Mouse (Mus musculus): ENCODE results near the gene Letmd1. TPM values are rescaled to one million over a fixed set of nuclear protein-coding genes. Genes with fewer than 3 reads are reported as not detected.
"Not testable (repeated sequence)": the region's sequence is repeated elsewhere in the genome, so short reads cannot be mapped to it uniquely, and the experiment has no call there.

Letmd1 gene
- polyA plus RNA-seq, 2 experiments: 27.9 to 62.4 TPM

- peaks cover 68% of the 10 kb centered on the region for H3K36me3 ChIP-seq (ENCODE audit: control insufficient read depth, insufficient read depth, low read length)
- WGBS: 93% methylated on average over 2 of the region's 2 CpGs
- no peak overlapping the region for H3K4me2 ChIP-seq (replicated peaks; ENCODE audit: low read depth, low read length, severe bottlenecking)
These were observed 18.2 kb downstream of the Letmd1 start for GRCm38 (mm10) chr15:100487050-100487449.

DNA sequence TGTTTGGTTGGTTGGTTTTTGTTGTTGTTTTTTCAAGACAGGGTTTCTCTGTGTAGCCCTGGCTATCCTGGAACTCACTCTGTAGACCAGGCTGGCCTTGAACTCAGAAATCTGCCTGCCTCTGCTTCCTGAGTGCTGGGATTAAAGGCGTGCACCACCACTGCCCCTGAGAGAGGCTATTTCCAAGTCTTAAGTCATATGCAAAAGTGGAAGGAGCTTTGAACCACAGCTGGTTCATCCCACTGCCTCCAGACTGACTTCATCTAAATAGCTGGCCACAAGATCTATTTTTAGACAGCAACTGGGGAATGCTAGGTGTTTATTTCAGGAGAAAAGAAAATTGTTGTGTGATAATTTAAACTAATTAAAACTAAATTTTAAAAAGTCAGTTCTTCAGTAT, 19.5 kb downstream of the Letmd1 start:
- not testable (repeated sequence) for H3K27me3 ChIP-seq (ENCODE audit: control insufficient read depth, insufficient read depth, low read length); H3K4me3 ChIP-seq (replicated peaks; ENCODE audit: low read length); H3K4me2 ChIP-seq (replicated peaks; ENCODE audit: low read depth, low read length, severe bottlenecking); ATAC-seq (ENCODE audit: low FRiP score, low read depth); H3K27ac ChIP-seq (replicated peaks; ENCODE audit: low read depth, low read length); H3K9me3 ChIP-seq (ENCODE audit: control insufficient read depth, low read length); DNase-seq (ENCODE audit: low spot score); H3K9ac ChIP-seq (ENCODE audit: low read depth, low read length, severe bottlenecking)
- 81% methylated on average over 1 of the region's 1 CpGs for WGBS
- H3K36me3 ChIP-seq (ENCODE audit: control insufficient read depth, insufficient read depth, low read length): peaks cover 56% of the 10 kb centered on the region
- peaks cover 23% of the 10 kb centered on the region for H3K4me1 ChIP-seq (ENCODE audit: control insufficient read depth, insufficient read depth, low read length)

More at GRCm38 (mm10) chr15:100487050-100487449, 18.2 kb downstream of the Letmd1 start:
- H3K4me1 ChIP-seq (ENCODE audit: control insufficient read depth, insufficient read depth, low read length): peaks cover 12% of the 10 kb centered on the region
- H3K27me3 ChIP-seq (ENCODE audit: control insufficient read depth, insufficient read depth, low read length): no peaks in the 10 kb centered on the region
- no peak overlapping the region for H3K9ac ChIP-seq (ENCODE audit: low read depth, low read length, severe bottlenecking)
- DNase-seq (ENCODE audit: low spot score) (no peak), ATAC-seq (ENCODE audit: low FRiP score, low read depth) (no peak)
- no peak overlapping the region for H3K27ac ChIP-seq (replicated peaks; ENCODE audit: low read depth, low read length)
- H3K4me3 ChIP-seq (replicated peaks; ENCODE audit: low read length): no peak overlapping the region
- H3K9me3 ChIP-seq (ENCODE audit: control insufficient read depth, low read length): no peaks in the 10 kb centered on the region
- no peak for TF ChIP-seq POLR2A (IDR thresholded peaks at IDR 0.05; ENCODE audit: borderline replicate concordance, extremely low read depth, insufficient read depth, insufficient read length)

GRCm38 (mm10) chr15:100489263-100489662, 20.4 kb downstream of the Letmd1 start:
- Histone ChIP-seq H3K27me3 (ENCODE audit: control insufficient read depth, insufficient read depth, low read length) (no peaks in the 10 kb centered on the region), H3K4me1 (ENCODE audit: control insufficient read depth, insufficient read depth, low read length) (peaks cover 33% of the 10 kb centered on the region), H3K36me3 (ENCODE audit: control insufficient read depth, insufficient read depth, low read length) (peaks cover 46% of the 10 kb centered on the region), H3K27ac (replicated peaks; ENCODE audit: low read depth, low read length) (no peak overlapping the region), H3K9me3 (ENCODE audit: control insufficient read depth, low read length) (no peaks in the 10 kb centered on the region), H3K4me3 (replicated peaks; ENCODE audit: low read length) (no peak overlapping the region), H3K9ac (ENCODE audit: low read depth, low read length, severe bottlenecking) (no peak overlapping the region), H3K4me2 (replicated peaks; ENCODE audit: low read depth, low read length, severe bottlenecking) (no peak overlapping the region)
- WGBS: 83% methylated on average over 15 of the region's 15 CpGs
- TF ChIP-seq POLR2A (IDR thresholded peaks at IDR 0.05; ENCODE audit: borderline replicate concordance, extremely low read depth, insufficient read depth, insufficient read length): no peak
- DNase-seq (ENCODE audit: low spot score) (no peak), ATAC-seq (ENCODE audit: low FRiP score, low read depth) (no peak)

GRCm38 (mm10) chr15:100491966-100492365, 23.1 kb downstream of the Letmd1 start:
- H3K4me2 ChIP-seq (replicated peaks; ENCODE audit: low read depth, low read length, severe bottlenecking): no peak overlapping the region
- peaks cover 33% of the 10 kb centered on the region for H3K4me1 ChIP-seq (ENCODE audit: control insufficient read depth, insufficient read depth, low read length)
- ATAC-seq (ENCODE audit: low FRiP score, low read depth): no peak
- no peak overlapping the region for H3K9ac ChIP-seq (ENCODE audit: low read depth, low read length, severe bottlenecking)
- H3K36me3 ChIP-seq (ENCODE audit: control insufficient read depth, insufficient read depth, low read length): peaks cover 20% of the 10 kb centered on the region
- no peak for TF ChIP-seq POLR2A (IDR thresholded peaks at IDR 0.05; ENCODE audit: borderline replicate concordance, extremely low read depth, insufficient read depth, insufficient read length)
- H3K27ac ChIP-seq (replicated peaks; ENCODE audit: low read depth, low read length): no peak overlapping the region
- no peak overlapping the region for H3K4me3 ChIP-seq (replicated peaks; ENCODE audit: low read length)
- no peak for DNase-seq (ENCODE audit: low spot score)
- 78% methylated on average over 9 of the region's 9 CpGs for WGBS
- no peaks in the 10 kb centered on the region for H3K9me3 ChIP-seq (ENCODE audit: control insufficient read depth, low read length)
- H3K27me3 ChIP-seq (ENCODE audit: control insufficient read depth, insufficient read depth, low read length): no peaks in the 10 kb centered on the region

DNA sequence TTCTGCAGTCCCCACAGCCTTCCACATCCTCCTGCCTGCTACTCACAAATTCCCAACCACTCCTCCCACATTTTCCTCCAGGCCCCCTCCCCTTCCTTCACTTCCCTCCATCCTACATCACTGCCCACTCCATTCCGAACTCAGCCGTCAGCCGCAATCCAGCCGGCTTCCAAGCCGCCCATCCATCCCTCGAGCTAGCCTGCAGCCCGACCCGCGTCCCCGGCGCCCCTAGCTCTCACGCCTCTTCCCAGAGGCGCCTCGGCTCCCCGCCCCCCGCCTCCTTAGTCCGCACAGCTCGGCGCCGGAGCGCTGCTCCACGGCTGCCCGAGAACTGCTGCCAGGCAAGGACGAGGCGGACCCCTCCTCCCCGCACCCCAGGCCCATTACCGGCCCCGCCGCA, 25.8 kb downstream of the Letmd1 start:
- no peaks in the 10 kb centered on the region for H3K9me3 ChIP-seq (ENCODE audit: control insufficient read depth, low read length)
- ATAC-seq (ENCODE audit: low FRiP score, low read depth) (peak; percentile 80), DNase-seq (ENCODE audit: low spot score) (peak; percentile 49)
- peak overlapping the region; percentile 88 for H3K4me2 ChIP-seq (replicated peaks; ENCODE audit: low read depth, low read length, severe bottlenecking)
- peak overlapping the region; percentile 96 for H3K4me3 ChIP-seq (replicated peaks; ENCODE audit: low read length)
- 2% methylated on average over 29 of the region's 29 CpGs for WGBS
- H3K36me3 ChIP-seq (ENCODE audit: control insufficient read depth, insufficient read depth, low read length): peaks cover under 1% of the 10 kb centered on the region; the same call in 1 of the 2 replicates
- H3K9ac ChIP-seq (ENCODE audit: low read depth, low read length, severe bottlenecking): peak overlapping the region; percentile 93
- H3K27me3 ChIP-seq (ENCODE audit: control insufficient read depth, insufficient read depth, low read length): no peaks in the 10 kb centered on the region
- H3K4me1 ChIP-seq (ENCODE audit: control insufficient read depth, insufficient read depth, low read length): peaks cover 33% of the 10 kb centered on the region
- TF ChIP-seq POLR2A (IDR thresholded peaks at IDR 0.05; ENCODE audit: borderline replicate concordance, extremely low read depth, insufficient read depth, insufficient read length): no peak
- H3K27ac ChIP-seq (replicated peaks; ENCODE audit: low read depth, low read length): peak overlapping the region; percentile 97

- peak within 1 kb of the TSS; percentile 88 for H3K4me2 ChIP-seq (replicated peaks; ENCODE audit: low read depth, low read length, severe bottlenecking)
- peak; percentile 99 for TF ChIP-seq POLR2A (IDR thresholded peaks at IDR 0.05; ENCODE audit: borderline replicate concordance, extremely low read depth, insufficient read depth, insufficient read length)
- DNase-seq (ENCODE audit: low spot score) (peak; percentile 94), ATAC-seq (ENCODE audit: low FRiP score, low read depth) (peak; percentile 98)
- H3K36me3 ChIP-seq (ENCODE audit: control insufficient read depth, insufficient read depth, low read length): no peaks in the 10 kb centered on the region
- H3K9ac ChIP-seq (ENCODE audit: low read depth, low read length, severe bottlenecking): peak within 1 kb of the TSS; percentile 93
- peak within 1 kb of the TSS; percentile 97 for H3K27ac ChIP-seq (replicated peaks; ENCODE audit: low read depth, low read length)
- H3K4me1 ChIP-seq (ENCODE audit: control insufficient read depth, insufficient read depth, low read length): peaks cover 33% of the 10 kb centered on the region
- H3K27me3 ChIP-seq (ENCODE audit: control insufficient read depth, insufficient read depth, low read length): no peaks in the 10 kb centered on the region
- 0% methylated on average over 38 of the region's 40 CpGs for WGBS
- peak within 1 kb of the TSS; percentile 96 for H3K4me3 ChIP-seq (replicated peaks; ENCODE audit: low read length)
- no peaks in the 10 kb centered on the region for H3K9me3 ChIP-seq (ENCODE audit: control insufficient read depth, low read length)
These were observed 26.3 kb downstream of the Letmd1 start, which contains the start of gene Csrnp2 for GRCm38 (mm10) chr15:100495102-100495501. Gene Csrnp2 (minus strand): TSS chr15:100495488.

DNA sequence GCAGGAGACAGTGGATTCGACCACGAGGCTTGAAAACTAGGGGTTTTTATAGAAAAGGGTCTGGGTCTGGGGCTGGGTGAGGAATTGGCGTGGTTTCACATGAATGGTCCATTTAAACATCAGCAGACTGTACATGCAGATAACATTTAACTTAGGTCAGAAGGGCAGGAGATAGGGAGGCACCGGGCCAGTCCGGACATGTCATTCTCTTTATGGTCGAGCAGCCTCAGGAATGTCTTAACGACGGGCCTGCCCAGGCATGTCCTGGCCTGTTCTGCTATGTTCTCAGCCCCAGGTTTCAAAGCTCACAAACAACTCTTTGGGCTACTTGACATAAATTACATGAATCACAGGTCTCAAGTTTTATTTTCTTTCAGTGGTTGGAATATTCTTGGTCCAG, 30.7 kb downstream of the Letmd1 start:
- WGBS: 77% methylated on average over 8 of the region's 8 CpGs
- not testable (repeated sequence) for H3K27ac ChIP-seq (replicated peaks; ENCODE audit: low read depth, low read length); H3K9me3 ChIP-seq (ENCODE audit: control insufficient read depth, low read length); DNase-seq (ENCODE audit: low spot score); H3K4me3 ChIP-seq (replicated peaks; ENCODE audit: low read length); H3K4me1 ChIP-seq (ENCODE audit: control insufficient read depth, insufficient read depth, low read length); H3K9ac ChIP-seq (ENCODE audit: low read depth, low read length, severe bottlenecking); H3K4me2 ChIP-seq (replicated peaks; ENCODE audit: low read depth, low read length, severe bottlenecking); ATAC-seq (ENCODE audit: low FRiP score, low read depth); H3K27me3 ChIP-seq (ENCODE audit: control insufficient read depth, insufficient read depth, low read length)
- peaks cover 12% of the 10 kb centered on the region; the same call in 1 of the 2 replicates for H3K36me3 ChIP-seq (ENCODE audit: control insufficient read depth, insufficient read depth, low read length)

Measured in limb, embryonic 14.5 days (tissue).